Mouse (Mus musculus) spleen, postnatal 4 days (tissue): ENCODE measurements at regions not wholly inside any gene's neighbourhood (a gene's known extent, or its start where the extent isn't known, plus 50 kb on each side); places are given as distances from the start of the nearest gene placed in this dataset.

Experiments
- DNase-seq, 2 experiments: peaks; one replicate each; pipeline ENCODE4 v3.0.0; 2022; ENCODE audit warnings: low spot score in 2 of 2

DNA sequence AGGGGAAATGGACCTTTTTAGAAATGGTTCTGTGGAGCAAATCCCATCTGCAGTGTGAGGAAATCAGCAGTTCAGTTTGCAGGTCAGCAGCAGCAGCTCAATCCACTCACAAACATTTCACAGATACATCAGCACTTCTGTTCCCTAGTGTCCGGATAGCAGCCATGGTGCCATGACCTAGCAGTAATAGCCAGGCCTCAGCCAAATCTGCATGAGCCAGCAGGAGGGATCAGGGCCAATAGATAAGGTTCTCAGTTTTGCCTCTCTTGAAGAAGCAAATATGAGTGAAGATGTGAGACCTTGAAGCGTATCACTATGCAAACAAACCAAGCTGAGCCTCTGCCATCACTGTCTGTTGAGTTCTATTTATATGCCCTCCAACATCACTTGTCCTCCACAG is 380.7 kb upstream of the Chrm3 start:
- no peak for DNase-seq

DNA sequence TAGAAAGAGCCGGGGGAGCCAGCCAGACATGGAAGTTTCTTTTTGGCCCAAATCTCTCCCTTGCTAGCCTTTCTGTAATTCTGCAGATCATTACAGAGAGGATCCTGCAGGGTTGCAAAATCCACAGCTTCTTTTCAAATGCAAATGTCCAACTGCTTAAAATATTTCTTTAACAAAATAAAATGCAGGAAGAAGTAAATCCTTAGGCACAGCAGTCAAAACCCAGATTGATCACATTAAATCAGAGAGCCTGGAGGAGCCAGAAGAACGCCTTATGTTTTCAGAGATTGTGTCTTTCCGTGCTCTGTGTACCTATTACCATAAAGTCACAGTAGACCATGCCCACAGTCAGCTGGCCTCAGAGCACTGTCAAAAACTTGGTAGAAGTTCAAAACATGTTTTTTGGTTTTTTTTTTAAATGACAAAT is 365.1 kb upstream of the Chrm3 start:
- no peak for DNase-seq

DNA sequence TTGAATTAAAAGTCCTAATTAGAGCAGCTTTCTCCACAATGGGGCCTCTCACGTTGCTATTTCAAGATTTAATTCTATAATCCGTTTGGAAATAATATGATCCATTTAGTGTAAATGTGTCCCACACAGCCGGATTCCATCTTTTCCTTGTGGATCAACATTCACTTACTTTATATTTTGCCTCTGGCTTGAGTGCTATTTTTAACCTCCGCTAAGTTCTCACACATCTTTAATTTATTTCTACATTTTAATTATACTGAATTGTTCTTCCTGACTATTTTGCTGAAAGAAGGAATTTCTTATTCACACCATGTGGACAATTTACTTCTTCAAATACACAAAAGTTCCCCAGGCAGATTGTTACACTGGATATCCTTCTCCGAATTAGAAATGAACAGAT is 364.7 kb upstream of the Chrm3 start:
- DNase-seq, result no peak

DNA sequence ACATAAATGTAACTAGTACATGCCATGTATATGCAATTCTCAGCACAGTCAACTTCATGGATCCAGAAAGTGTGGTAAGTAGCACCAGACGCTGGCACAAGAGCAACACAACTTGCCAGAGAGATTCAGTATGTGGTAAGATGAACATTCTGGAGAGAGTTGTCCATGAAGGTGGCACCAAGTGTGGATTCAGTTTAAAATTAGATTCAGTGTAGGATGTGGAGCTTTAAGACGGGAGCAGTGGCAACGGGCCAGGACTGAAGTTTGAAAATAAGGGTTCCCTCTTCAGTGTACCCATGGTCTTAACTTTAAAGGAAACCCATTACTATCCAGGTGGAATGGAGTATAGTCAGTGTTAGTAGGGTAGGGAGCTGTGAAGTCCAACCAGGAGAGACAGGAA is 360.0 kb upstream of the Chrm3 start:
- no peak for DNase-seq

DNA sequence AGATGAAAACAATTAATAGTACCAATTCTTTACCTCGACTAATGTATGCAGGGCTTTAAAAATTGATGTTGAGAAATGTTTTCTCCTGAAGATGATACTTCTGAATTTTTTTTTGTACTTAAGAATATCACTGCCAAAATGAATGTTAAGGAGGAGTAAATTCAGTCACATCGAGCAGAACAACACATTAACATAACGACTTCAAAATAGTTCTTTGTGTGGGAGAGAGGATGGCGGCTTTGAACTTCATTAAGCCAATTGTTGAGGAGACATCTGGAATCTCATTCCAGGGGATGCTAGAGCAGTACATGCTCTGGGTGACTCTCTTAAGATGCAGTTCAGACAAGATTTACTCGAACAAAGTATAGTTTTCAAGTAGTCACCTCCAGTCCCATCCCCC is 350.8 kb upstream of the Chrm3 start:
- DNase-seq, result no peak

GRCm38 (mm10) chr13:10710909-10711308 is 350.3 kb upstream of the Chrm3 start:
- no peak for DNase-seq

DNA sequence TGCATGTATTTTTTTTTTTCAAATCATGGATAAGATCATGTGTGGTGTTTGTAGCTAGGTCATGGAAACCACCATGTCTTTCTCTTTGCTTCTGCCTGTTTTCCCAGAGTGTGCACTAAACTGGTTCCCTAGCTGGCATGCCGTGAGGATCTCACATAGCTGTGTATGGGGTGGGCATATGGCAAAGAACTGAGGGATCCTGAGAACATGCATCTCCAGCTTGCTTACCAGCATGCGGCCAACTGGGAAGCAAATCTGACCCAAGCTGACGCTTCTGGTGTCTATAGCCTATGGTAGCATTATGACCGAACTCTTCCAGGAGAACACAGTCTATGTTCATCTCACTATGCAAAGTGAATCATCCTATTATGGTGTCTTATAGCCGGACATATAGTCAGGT is 336.5 kb upstream of the Chrm3 start:
- no peak for DNase-seq

GRCm38 (mm10) chr13:10696181-10696977 is 335.7 kb upstream of the Chrm3 start:
- DNase-seq, result no peak

DNA sequence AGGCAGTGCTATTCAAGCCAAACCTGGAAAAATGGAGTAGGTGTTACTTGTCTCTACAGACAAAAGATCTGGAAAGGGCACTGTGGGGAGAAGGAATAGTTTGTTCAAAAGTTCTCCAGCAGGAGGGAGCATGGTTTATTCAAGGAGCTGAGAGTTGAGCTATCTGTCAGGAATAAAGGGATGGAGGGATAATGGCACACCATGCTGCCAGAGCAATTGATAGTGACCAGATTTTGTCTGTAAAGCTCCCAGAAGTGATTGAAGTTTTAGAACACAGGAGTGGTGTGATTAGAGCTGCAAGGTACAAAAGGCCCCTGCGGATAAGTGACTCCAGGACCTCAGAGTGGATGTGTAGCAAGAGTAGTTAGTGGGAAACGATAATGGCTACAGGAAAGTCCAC is 330.7 kb upstream of the Chrm3 start:
- no peak for DNase-seq

DNA sequence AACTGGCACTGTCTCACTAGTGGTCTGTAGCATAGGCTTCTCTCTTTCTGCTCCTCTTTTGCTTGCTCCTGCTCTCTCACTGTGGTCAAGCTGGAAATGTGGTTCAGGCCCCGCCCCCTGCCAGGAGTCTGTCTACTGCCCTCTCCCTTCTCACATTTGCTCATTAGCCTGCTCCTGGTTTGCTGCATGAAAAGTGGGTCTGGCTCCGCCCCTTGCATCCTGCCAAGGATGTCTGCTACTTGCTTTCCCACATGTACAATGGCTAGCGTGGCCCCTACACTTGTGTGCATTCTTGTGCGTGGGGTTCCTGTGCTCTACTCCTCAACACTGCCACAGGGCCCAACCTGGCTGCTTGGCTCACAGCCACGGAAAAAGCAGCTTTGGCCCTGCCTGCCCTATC is 326.7 kb upstream of the Chrm3 start:
- DNase-seq, result no peak

GRCm38 (mm10) chr13:10654086-10654422 is 293.4 kb upstream of the Chrm3 start:
- DNase-seq, result no peak

GRCm38 (mm10) chr13:10653376-10654085 is 292.9 kb upstream of the Chrm3 start:
- DNase-seq, result no peak

GRCm38 (mm10) chr13:10636859-10637258 is 276.2 kb upstream of the Chrm3 start:
- DNase-seq, result no peak

DNA sequence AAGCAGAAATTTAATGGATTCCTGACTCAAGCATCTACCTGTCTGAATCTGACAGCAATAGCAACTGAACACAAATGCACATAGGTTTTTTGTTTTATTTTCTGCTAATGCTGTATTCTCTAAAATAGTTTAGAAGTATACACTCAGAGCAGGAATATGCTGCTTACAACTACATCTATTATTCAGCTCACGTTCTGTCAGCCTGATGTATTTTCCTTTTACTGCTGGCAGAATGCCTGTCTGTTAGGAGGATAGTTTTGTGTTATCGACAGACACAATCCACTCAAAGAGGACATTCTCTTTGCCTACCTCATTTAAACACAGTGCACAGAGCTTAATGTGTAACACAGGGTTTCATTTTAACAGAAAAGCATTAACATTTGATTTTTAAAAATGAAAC is 269.8 kb upstream of the Chrm3 start:
- DNase-seq, result no peak

DNA sequence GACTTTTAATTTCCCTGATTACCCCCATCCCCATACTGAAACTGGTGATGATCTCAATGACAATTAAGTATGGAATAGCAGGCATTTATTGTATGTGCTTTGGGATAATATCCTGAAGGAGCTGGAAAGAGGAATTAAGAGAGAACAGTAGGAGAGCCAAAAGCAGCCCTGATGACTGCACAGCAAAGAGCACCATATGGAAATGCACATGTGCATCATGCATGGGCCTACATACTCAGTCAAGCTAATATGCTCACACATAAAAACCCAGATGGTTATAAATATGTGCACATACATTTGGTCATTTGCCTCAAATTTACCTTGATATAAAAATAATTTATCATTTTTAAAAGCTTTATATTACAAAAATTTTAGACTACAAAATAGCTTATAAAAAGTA is 259.0 kb upstream of the Chrm3 start:
- no peak for DNase-seq

GRCm38 (mm10) chr13:10618421-10618954 is 257.8 kb upstream of the Chrm3 start:
- DNase-seq, result no peak

GRCm38 (mm10) chr13:10574951-10575350 is 214.3 kb upstream of the Chrm3 start:
- DNase-seq, result no peak

DNA sequence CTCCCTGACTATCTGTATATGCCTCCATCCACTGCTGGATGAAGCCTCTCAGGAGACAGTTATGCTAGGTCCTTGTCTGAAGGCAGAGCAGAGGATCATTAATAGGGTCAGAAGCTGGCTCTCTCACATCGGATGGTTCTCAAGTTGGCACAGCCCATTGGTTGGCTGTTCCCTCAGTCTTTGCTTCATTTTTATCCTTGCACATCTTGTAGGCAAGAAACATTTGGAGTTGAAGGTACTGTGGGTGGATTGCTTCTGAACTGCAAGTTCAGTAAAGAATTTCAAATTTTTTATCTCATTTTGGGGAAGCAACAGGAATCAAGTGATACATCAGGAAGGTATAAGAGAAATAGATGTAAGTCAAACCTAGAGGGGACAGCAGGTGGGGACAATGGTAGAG is 206.2 kb upstream of the Chrm3 start:
- DNase-seq, result no peak

DNA sequence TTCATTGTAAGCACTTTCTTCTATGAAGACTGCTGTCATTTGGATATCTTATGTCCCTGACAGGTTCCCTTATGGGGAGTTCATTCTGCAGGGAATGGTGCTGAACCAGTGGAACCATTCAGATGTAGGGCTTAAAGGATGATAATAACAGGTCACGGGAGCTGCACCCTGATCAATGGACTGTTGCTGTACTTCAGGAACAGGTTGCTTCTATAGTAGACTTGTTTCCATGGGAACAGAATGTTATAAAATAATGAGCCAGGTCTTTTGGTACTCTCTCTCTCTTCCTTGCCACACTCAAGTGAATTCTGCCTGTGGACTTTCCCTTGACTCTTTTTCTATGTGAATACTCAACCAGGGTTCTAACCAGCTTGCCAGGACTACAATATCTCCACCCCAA is 196.9 kb upstream of the Chrm3 start:
- no peak for DNase-seq

DNA sequence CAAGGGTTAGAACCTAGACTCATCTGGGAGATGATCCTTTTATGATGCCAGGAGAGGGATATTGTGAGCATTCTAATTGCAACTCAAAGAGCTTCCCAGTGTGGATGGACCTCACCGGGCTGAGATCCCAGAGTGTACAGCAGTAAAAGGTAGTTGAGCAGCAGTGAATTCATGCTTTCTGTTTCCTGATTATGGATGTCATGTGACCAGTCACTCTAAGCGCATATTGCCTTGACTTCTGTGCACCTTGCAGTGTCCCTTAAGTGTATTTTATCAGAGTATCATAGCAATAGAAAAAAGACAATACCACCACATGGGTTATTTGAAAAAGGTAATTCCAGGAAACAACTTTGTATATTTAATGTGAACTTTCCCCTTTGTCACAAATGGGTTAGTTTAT is 193.9 kb upstream of the Chrm3 start:
- DNase-seq, result no peak

DNA sequence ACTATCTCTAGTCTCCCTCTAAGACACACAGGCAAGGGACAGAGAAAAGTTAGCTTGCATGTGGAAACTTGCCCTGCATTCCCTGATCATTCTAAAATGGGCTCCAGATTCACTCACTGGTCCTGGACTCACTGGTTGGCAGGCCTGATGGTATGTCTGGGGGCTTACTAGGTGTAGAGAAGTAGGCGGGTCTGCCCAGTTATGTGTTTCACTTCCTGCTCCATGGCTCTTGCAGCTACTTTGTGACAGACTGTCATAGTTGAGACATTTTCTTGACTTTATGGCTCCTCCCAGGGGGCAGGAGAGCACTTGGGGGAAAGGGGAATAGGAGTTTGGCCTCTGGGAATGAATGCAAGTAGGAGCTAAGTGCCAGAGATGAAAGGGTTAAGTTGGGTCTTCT is 182.1 kb upstream of the Chrm3 start:
- DNase-seq, result no peak

- DNase-seq, result peak; percentile 25 to 59
Measured at GRCm38 (mm10) chr13:10540197-10540940, 179.7 kb upstream of the Chrm3 start.

- no peak for DNase-seq
Measured at GRCm38 (mm10) chr13:10538927-10539326, 178.3 kb upstream of the Chrm3 start.
